Mouse (Mus musculus) embryonic stem cell, embryonic (primary cell): ENCODE data around the gene Hoxd1.

Experiments used
- CTCF ChIA-PET, 4 experiments: fragments of 300-600 bp in 2 of 4; fragments of 350-600 bp in 2 of 4; sonication (Branson Sonifier 250); formaldehyde crosslinking; loops; one replicate each; lab custom pipeline; 2022; ENCODE audit warnings: inconsistent platforms in 2 of 4; lab: Charles Lee
- POLR2A ChIA-PET, 4 experiments: fragments of 300-600 bp in 2 of 4; fragments of 350-600 bp in 2 of 4; sonication (Branson Sonifier 250); formaldehyde crosslinking; loops; one replicate each; lab custom pipeline; 2022; ENCODE audit warnings: antibody characterized with exemption in 4 of 4, inconsistent platforms in 1 of 4; lab: Charles Lee

Gene Hoxd1

DNA sequence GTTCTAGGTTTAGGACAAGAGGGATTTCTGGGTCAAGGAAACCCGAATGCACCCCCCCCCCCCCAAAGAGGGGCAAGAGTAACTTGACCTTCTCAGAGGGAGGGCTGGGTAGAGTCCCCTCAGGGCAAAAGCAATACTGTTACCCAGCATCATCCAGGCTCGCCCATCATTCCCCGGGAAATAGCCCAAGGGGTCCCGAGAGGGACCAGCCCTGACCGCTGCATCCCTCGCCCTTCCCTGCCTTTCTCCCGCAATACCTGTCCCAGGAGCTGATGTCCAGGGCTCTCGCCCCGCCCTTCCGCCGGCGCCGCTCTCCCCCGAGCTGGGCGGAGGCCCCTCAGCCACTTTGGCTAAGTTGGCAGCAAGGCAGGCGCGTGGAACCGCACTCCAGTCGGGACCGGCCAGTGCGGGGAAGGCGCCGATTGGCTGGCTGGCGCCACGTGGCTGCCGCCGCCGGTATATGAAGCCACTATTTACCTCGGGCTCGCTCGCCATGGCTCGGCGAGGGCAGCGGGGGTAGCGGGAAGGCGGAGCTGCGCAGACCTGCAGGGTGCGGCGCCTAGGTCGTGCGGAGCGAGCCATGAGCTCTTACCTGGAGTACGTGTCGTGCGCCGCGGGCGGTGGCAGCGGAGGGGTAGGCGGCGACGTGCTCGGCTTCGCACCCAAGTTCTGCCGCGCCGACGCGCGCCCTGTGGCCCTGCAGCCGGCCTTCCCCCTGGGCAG is at the start of gene Hoxd1:
Gene Hoxd1, plus strand, starts transcription at position 459 of the 723 bp plus-strand sequence.
- ChIA-PET CTCF (interaction anchor here in 2 of 4 experiments (0.5 to 0.6 kb wide), 2 partner anchors 388 to 723 kb away, joined by 3 read pairs; no protein-coding TSS in a partner anchor), POLR2A (interaction anchor here in 2 of 4 experiments (0.6 to 1.5 kb wide), 3 partner anchors 9 to 56 kb away, joined by 3 to 4 read pairs (median 3); no protein-coding TSS in a partner anchor)

DNA sequence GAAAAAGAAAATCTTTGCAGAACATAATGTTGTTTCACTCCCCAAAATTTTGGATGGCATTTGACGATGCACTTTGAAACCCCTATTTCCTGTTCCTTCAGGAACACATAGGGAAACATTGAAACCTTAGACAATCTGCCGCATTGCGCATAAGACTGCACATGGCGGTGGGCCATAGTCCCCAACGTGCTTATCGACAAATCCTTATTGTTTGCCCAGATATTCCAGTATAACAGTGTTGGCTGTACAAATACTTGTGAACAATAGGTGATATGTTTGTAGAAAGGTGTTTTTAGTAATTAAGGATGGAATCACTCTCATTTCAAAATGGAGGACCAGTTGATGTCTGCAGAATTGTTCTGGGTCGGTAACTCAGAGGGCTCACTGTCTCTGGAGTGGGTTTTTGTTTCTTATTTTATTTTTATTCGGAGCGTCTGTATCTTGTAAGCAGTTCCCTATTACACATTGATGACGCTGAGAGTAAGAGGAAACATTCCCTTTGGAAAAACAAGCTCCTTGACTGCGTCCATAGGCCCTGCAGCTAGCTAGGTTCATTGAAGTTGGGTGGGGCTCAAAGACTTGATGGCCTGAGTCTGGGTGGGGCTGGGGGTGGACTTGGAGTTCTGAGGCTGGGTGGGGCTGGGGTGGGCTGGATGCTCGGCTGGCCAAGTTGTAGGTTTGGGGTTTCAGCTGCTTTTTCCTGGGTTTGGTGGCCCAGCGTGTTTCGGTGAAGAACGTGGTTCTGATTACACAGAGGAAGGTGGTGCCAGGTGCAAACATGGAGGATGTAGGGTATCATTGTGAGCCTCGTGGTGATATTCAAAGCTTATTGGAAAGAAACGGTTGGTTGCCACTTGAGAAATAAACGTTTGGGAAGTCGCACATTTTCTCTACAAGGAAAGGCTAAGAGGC is 49.3 kb upstream of the Hoxd1 start:
- ChIA-PET CTCF (interaction anchor here in 3 of 4 experiments (0.6 to 1.1 kb wide), 6 partner anchors 11 to 1484 kb away, joined by 3 to 8 read pairs (median 3); no protein-coding TSS in a partner anchor), POLR2A (interaction anchor here in 1 of 4 experiments (0.6 kb wide), 1 partner anchor 744 kb away, joined by 4 read pairs; no protein-coding TSS in a partner anchor)

GRCm38 (mm10) chr2:74714156-74714789 is 48.5 kb upstream of the Hoxd1 start:
- CTCF ChIA-PET = interaction anchor here in 1 of 4 experiments (0.8 to 1.1 kb wide), 3 partner anchors 12 to 436 kb away, joined by 3 read pairs; no protein-coding TSS in a partner anchor
- POLR2A ChIA-PET = no interaction called here

GRCm38 (mm10) chr2:74714881-74715280 is 47.9 kb upstream of the Hoxd1 start:
- ChIA-PET CTCF (interaction anchor here in 3 of 4 experiments (1.2 to 2.9 kb wide), 6 partner anchors 249 to 436 kb away, joined by 8 to 33 read pairs (median 16); no protein-coding TSS in a partner anchor), POLR2A (no interaction called here)

DNA sequence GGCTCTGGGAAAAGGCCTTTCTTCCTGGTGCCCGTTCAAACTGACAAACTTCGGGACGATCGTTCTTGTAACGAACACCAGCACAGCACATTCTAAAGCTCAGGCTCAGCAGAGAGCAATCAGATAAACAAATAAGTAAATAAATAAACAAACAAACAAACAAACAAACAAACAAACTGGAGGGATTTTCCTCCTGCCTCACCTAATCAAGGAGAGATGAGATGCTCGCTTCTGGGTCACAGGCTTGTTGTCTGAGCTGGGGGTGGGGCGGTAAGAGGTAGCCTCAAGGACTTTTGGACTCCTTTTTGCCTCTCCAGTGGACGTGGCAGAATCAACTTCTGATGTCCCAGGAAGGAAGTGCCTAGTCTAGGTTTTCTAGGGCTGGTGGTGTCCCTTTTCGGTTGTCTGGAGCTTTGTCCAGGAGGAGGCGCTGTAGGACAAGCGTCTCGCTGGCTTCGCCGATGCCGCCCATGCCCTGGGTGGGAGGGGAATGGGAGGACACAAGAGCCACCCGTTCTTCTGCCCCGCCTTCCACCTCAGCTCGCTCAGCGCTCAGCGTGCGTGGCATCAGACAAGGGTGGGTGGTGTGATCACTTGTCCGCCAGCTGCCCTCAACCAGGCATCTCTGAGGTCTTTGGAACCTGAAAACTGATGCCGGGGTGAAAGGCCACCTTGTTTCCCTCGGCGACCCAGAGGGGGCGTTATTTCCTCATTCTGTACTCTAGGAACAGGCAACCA is 47.1 kb upstream of the Hoxd1 start:
- ChIA-PET CTCF (interaction anchor here (0.5 to 2.9 kb wide), 48 partner anchors 8 to 1073 kb away, joined by 3 to 33 read pairs (median 4); partner anchors contain the start of genes Hoxd10 (in 1 of the 4) and Mtx2 (in 1 of the 4)), POLR2A (interaction anchor here in 3 of 4 experiments (0.7 to 1.5 kb wide), 5 partner anchors 10 to 1009 kb away, joined by 3 to 5 read pairs (median 4); partner anchors contain the start of gene Hoxd10 (in 1 of the 3))

GRCm38 (mm10) chr2:74720384-74720783 is 42.4 kb upstream of the Hoxd1 start:
- CTCF ChIA-PET = no interaction called here
- POLR2A ChIA-PET = no interaction called here

DNA sequence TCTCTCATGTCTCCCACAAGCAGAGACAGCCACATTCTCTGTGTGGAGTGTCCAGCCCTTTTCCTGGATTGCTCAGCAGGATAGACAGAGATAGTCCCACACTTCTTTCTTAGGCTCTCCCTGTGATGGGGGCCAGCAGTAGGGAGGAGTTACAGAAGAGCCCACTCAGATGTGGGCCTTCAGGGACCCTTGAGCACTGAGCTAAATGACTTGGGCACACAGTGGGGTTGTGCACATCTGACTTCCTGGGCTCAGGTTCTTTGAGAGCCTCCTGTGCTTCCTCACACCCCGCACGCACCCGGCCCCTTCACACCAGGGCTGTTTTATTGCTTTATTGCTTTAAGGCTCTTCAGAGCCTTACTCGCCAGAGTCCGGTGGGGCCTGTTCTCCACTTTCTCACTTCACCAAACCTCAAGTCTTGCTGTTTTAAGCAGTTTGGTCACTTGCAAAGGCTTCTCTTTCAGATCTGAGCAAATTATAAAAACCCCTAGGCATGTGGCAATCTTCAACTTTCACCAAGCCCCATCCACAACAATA is 41.8 kb upstream of the Hoxd1 start:
- ChIA-PET POLR2A (no interaction called here), CTCF (no interaction called here)

DNA sequence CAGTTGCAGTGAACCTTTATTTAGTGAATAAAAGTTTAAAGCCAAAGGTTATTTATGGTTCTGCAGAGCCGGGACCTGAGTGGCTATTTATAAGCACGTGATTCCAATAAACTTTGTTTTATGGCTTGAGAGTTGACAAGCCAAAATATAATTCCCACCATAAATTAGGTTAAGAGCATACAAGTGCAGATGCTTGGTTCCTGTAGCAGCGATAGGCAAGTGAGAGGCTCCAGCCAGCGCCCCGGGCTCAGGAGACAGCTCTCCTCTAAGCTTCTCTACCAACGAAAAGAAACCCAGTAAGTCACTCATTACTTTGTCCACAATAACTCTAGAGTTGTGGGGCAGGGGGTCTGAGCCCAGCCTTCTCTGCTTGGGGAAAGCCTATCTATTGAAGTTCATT is 40.9 kb upstream of the Hoxd1 start:
- ChIA-PET CTCF (no interaction called here), POLR2A (no interaction called here)

DNA sequence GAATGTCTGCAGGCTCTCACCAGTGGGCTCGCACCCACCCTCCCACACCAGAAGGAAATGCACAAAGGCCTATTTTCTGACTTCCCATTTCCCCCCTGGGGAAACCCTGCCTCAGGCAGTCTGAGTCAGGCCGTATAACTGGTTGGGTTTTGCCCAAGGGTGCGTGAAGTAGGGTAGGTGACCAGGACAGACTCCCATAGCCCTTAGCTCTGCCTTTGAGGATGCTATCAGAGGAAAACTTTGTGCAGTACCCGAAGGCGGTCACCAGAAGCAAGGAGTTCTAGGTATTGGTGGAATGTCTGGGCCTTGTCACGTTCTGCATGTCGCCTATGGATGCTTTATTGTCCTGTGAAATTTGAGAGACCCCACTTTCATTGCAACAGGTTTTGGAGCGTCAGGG is 39.8 kb upstream of the Hoxd1 start:
- CTCF ChIA-PET = interaction anchor here in 1 of 4 experiments (1.1 kb wide), 1 partner anchor 15 kb away, joined by 3 read pairs; no protein-coding TSS in a partner anchor
- POLR2A ChIA-PET = interaction anchor here in 1 of 4 experiments (1.4 kb wide), 1 partner anchor 11 kb away, joined by 4 read pairs; the partner anchor contains the start of genes Hoxd3 and Hoxd4

GRCm38 (mm10) chr2:74724244-74725015 is 38.4 kb upstream of the Hoxd1 start:
- POLR2A ChIA-PET = interaction anchor here in 1 of 4 experiments (1.4 kb wide), 1 partner anchor 12 kb away, joined by 4 read pairs; the partner anchor contains the start of genes Hoxd3 and Hoxd4
- CTCF ChIA-PET = interaction anchor here in 1 of 4 experiments (1.0 to 1.3 kb wide), 2 partner anchors 8 to 22 kb away, joined by 3 to 5 read pairs; no protein-coding TSS in a partner anchor

- ChIA-PET POLR2A (no interaction called here), CTCF (no interaction called here)
Observed at GRCm38 (mm10) chr2:74725171-74725570, 37.6 kb upstream of the Hoxd1 start.

DNA sequence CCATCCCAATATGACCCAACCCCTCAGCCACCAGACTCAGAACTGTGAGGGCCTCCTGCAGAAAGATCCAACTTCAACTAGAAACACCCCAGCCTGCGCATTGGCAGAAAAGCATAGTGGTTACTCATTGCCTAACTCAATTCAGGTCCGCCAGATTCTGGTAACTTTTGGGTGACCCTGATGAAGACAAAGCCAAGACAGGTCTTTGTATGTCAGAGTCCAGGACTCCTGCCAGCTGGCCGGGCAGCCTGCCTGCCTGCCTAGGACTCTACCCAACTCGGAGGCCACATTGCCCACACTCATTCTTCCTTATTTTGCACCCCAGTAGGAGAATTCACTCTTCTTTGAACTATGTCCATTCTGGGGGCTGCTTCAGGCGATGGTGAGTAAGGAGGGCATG is 36.2 kb upstream of the Hoxd1 start, which contains the start of gene Gm28230:
Gene Gm28230, plus strand, starts transcription at position 178 of the 400 bp plus-strand sequence.
- POLR2A ChIA-PET = no interaction called here

DNA sequence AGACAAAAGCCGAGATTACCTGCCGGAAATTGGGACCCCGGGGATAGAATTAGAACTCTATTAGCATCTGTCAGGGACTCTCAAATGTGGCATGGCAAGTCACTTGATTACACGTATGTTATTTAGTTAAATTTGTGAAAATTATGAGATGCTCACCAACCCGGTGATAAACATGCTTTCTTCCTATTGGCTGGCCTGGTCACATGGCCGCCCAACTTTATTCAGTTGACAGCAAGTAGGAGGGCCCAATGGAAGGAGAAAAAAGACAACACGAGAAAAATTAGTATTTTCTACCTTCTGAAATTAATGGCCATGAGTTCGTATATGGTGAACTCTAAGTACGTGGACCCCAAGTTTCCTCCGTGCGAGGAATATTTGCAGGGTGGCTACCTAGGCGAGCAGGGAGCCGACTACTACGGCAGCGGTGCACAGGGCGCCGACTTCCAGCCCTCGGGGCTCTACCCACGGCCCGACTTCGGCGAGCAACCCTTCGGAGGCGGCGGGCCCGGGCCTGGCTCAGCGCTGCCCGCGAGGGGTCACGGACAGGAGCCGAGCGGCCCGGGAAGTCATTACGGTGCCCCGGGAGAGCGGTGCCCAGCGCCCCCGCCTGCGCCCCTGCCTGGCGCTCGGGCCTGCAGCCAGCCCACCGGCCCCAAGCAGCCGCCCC is 35.7 kb upstream of the Hoxd1 start:
- POLR2A ChIA-PET = interaction anchor here in 3 of 4 experiments (0.6 to 1.5 kb wide), 3 partner anchors 21 to 1110 kb away, joined by 3 to 6 read pairs (median 3); no protein-coding TSS in a partner anchor
- CTCF ChIA-PET = interaction anchor here in 2 of 4 experiments (0.6 to 0.7 kb wide), 2 partner anchors 237 to 282 kb away, joined by 5 to 8 read pairs; no protein-coding TSS in a partner anchor

More for the DNA sequence above, 36.2 kb upstream of the Hoxd1 start, which contains the start of gene Gm28230:
- CTCF ChIA-PET = no interaction called here

DNA sequence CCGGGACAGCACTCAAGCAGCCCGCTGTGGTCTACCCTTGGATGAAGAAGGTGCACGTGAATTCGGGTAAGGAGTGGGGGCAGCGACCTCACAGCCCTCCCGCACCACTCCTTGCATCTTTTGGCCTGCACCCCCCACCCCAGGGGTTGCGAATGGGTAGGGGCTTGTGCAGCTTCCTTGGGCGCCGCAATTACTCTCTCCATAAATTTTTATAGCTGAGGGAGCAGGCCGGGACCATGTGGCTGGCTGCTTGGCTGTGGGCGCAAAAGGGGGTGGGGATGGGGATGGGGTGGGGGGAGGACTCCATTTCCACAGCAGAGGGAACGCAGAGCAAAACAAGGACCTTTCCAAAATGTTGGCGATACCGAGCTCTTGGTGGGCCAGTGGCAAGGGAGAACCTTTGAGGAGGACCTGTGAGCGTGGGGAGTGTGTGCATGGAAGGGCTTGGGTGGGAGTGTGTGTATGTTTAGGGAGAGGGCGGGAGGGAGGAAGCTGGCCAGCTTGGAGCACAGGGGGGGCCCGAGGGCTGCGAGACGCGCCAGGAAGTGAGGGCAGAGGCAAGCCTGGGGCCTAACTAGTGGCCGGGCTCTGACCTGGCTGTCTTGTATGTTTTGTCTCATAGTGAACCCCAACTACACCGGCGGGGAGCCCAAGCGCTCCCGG is 35.0 kb upstream of the Hoxd1 start:
- CTCF ChIA-PET = interaction anchor here in 2 of 4 experiments (0.6 to 0.7 kb wide), 2 partner anchors 236 to 281 kb away, joined by 5 to 8 read pairs; no protein-coding TSS in a partner anchor
- POLR2A ChIA-PET = interaction anchor here in 3 of 4 experiments (0.6 to 1.5 kb wide), 3 partner anchors 22 to 1111 kb away, joined by 3 to 6 read pairs (median 3); no protein-coding TSS in a partner anchor

DNA sequence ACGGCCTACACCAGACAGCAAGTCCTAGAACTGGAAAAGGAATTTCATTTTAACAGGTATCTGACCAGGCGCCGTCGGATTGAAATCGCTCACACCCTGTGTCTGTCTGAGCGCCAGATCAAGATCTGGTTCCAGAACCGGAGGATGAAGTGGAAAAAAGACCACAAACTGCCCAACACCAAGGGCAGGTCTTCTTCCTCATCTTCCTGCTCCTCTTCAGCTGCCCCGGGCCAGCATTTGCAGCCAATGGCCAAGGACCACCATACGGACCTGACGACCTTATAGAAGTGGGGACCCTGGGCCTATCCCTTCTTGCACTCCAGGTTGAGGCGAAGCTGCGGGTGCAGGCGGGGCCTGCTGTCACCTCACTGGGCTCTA is 34.5 kb upstream of the Hoxd1 start:
- POLR2A ChIA-PET = interaction anchor here in 2 of 4 experiments (0.7 to 1.5 kb wide), 3 partner anchors 15 to 1111 kb away, joined by 3 to 6 read pairs (median 3); no protein-coding TSS in a partner anchor
- CTCF ChIA-PET = interaction anchor here in 1 of 4 experiments (0.7 kb wide), 1 partner anchor 997 kb away, joined by 6 read pairs; no protein-coding TSS in a partner anchor
